Mouse (Mus musculus) spleen, postnatal 4 days (tissue): ENCODE results near the gene 2310030G06Rik.

Source experiments
- DNase-seq, 2 experiments: peaks; one replicate each; pipeline ENCODE4 v3.0.0; 2022; ENCODE audit warnings: low spot score in 2 of 2

Gene 2310030G06Rik

GRCm38 (mm10) chr9:50742261-50742660 lies 4.1 kb downstream of the 2310030G06Rik start:
- no peak for DNase-seq

- no peak for DNase-seq
Measured at GRCm38 (mm10) chr9:50740867-50741784, 5.2 kb downstream of the 2310030G06Rik start.

DNA sequence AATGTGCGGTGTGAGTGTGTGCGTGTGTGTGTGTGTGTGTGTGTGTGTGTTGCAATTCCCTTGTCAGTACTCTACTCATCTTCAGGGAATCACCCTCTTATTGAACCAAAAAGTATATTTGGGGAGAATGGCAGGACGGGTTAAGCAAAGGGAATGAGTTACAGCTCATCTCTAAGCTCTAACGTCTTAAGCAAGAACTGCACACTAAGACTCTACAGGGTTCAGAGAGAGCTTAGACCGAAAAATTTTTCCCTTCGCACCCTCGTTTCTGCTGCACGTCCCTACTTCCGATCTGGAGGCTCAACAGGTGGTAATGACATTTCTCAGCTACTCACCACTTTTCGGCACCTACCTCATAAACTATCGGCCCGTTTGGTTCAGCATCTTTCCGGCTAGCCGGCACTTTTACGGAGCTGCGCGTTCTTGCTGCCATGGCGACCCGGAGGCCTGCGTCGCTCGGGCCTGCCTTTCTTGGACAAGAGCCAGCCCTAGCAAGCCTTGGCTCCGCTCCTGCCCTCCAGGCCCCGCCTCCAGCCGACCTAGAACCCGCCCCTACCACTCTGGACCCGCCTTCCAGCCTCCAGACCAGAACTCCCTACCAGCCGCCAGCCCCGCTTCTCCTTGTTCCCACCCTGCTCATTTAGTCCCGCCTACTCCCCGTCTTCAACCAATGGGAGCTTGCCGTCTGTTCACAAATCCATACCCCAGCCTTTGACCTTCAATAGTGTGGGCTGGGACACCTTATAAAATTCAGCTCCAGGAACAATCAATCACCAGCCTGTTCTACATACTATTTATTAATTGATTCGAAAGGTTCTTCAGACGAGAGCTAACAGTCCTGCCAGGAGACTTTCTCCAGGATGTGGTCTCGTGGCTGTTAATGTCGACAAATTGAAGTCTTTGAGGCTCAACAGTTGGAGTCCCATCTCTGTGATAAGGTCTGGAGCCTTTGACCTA lies 7.1 kb downstream of the 2310030G06Rik start, which contains the start of gene Dixdc1:
TSS of gene Dixdc1 (minus strand) at position 604 of the 957 bp plus-strand sequence.
- peak; percentile 86 to 90 for DNase-seq

DNA sequence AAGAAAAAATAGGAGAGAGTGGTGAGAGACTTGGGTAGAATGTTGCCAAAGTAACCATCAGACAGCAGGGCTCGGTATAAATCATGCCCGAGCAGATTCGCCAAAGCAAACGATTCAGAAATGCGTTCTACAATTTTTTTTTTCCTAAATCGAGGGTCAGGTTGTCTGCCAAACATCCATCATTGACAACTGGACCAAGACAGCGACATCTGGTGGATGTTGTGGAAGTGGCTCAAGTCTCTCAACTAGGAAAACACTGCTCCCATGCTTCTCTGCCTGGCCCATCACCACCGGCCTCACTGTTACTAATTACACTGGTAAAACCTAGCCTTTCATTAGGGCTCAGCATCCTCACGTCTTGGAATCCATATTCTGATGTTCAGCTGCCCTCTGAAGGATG lies 11.3 kb downstream of the 2310030G06Rik start:
- no peak for DNase-seq

- no peak for DNase-seq
Measured at GRCm38 (mm10) chr9:50732560-50732959, 13.8 kb downstream of the 2310030G06Rik start.

DNA sequence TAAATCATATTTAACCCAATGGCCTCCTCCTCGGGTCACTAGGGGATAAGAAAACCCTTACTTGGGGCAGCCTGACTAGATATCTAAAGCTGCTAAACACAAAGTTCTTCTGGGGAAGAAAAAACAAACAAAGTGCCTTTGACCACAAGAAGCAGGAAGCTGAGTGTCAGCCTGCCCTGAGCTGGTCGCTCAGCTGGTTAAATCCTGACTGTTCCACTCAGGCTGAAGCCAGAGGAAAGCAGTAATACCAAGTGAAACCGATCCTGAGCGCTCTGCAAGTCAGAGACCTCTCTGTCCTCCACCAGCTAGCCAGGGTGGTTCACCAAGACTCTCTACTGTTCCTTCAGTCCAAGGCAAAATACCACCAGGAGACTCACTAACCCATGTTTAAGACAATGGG lies 16.7 kb downstream of the 2310030G06Rik start:
- DNase-seq = no peak

GRCm38 (mm10) chr9:50727925-50728651 lies 18.2 kb downstream of the 2310030G06Rik start:
- DNase-seq = peak; percentile 31 to 69

- no peak for DNase-seq
Measured at GRCm38 (mm10) chr9:50727171-50727924, 19.0 kb downstream of the 2310030G06Rik start.

GRCm38 (mm10) chr9:50725921-50726590 lies 20.3 kb downstream of the 2310030G06Rik start:
- DNase-seq = no peak

DNA sequence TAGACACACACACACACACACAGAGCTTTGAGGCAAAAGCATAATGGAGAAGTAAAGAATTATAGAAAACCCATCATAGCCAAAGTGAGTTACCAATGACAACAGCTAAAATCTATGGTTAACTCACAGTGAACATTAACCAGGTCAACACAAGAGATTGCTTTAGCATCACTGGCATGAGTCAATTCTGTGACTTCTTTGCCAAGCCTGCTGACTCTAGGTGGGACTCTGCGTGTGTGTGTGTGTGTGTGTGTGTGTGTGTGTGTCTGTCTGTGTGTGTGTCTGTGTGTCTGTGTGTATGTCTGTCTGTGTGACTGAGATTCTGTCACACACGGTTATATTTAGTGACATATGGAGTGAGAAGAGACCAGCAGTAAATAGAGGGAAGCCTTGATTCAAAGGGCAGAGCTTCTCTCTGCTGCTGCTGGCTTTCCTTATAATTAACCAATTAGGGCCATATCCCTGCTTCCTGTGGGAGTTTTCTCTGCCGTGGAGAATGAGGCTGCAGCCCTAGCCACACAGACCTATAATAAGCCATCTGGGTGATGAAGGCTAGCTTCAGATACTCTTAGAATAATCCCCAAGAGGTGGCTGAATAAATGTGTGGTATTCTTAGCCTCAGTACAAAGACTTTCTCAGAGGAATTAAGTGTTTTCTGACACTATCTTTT lies 21.5 kb downstream of the 2310030G06Rik start:
- no peak for DNase-seq

- DNase-seq = no peak
Measured at GRCm38 (mm10) chr9:50724147-50724546, 22.2 kb downstream of the 2310030G06Rik start.

DNA sequence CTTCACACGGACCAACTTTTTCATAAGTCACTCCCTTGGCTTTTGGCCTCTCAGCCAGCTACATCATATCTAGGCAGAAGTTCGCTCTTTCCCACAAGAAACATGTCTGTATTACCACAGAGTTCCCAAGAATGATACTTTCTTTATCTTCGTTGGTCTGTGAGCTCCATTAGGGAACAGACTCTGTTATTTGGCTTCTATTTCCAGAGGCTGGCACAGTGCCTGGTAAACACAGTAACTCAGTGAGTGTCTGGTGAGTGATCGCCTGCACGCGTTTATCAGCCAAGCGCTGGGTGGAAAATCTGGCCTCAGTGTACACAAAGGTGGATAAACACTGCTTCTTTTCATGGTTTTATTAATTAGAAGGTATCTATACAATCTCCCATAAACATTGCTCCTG lies 22.9 kb downstream of the 2310030G06Rik start:
- no peak for DNase-seq

GRCm38 (mm10) chr9:50722451-50722911 lies 23.9 kb downstream of the 2310030G06Rik start:
- no peak for DNase-seq

GRCm38 (mm10) chr9:50721061-50721460 lies 25.3 kb downstream of the 2310030G06Rik start:
- DNase-seq = no peak

- no peak for DNase-seq
Measured at GRCm38 (mm10) chr9:50718878-50719277, 27.5 kb downstream of the 2310030G06Rik start.

GRCm38 (mm10) chr9:50714188-50714587 lies 32.1 kb downstream of the 2310030G06Rik start:
- no peak for DNase-seq

DNA sequence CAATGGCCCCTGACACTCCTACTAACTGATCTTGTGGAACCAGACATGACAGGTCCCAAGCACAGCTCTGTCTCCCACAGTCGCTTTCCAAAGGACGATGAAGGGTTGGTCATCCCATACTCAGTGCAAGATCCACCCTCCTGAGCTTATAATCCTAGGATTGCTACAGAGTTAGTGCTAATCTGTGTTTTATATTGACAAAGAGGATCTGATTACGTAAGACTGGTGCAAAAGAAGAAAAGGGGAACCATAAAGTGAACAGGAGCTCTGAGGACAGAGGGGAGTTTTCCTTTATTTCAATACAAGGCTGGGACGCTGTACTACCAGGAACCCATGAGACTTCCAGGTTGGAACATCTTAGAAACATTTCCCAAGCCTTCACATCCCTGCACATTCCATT lies 35.0 kb downstream of the 2310030G06Rik start:
- DNase-seq = no peak

- DNase-seq = no peak
Measured at GRCm38 (mm10) chr9:50709108-50709507, 37.2 kb downstream of the 2310030G06Rik start.

DNA sequence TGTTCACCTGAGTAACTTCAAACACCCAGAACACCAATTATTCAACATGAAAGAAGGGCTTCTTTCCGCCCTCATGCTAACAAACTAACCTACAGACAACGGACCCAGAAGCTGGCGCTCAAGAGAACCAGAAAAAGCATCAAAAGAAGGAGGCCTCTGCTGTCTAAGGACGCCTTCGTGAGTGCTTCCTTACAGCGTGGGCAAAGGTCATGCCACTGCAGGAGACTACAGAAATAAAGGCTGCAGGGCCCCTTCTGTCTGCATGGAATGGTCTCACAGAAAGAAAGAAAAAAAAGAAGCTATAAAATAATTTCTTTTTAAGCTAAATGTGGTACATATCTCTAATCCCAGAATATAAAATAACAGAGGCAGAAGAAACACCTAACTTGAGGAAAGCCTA lies 41.4 kb downstream of the 2310030G06Rik start:
- no peak for DNase-seq
